Mouse (Mus musculus) NIH3T3 (cell line): ENCODE results near the gene Nme1.
A peak's percentile ranks its signal among the peaks of the same experiment; 100 is the strongest.

Experiments
- DNase-seq: peaks from one replicate; pipeline ENCODE4 v3.0.0-alpha.2; 2012; ENCODE audit warnings: low read depth

Nme1 gene

GRCm38 (mm10) chr11:93968005-93968847, at the start of gene Nme1, which contains the start of gene Gm20390:
Nme1 (minus strand) TSS chr11:93968521.
Gm20390 (minus strand) TSS chr11:93968293.
- DNase-seq, result peak; percentile 99

- DNase-seq, result no peak
Observed at GRCm38 (mm10) chr11:94003346-94003745, 35.0 kb upstream of the Nme1 start.

- DNase-seq, result peak; percentile 4
Observed at GRCm38 (mm10) chr11:93999276-93999675, 31.0 kb upstream of the Nme1 start.

GRCm38 (mm10) chr11:93997141-93997775, 28.9 kb upstream of the Nme1 start:
- DNase-seq, result peak; percentile 62

- DNase-seq, result peak; percentile 60
Observed at GRCm38 (mm10) chr11:93996306-93997140, 28.2 kb upstream of the Nme1 start.

GRCm38 (mm10) chr11:93995720-93996305, 27.5 kb upstream of the Nme1 start, which contains the start of gene Spag9:
Spag9 (plus strand) TSS chr11:93996091.
- DNase-seq, result peak; percentile 98

- peak; percentile 97 for DNase-seq
Observed at GRCm38 (mm10) chr11:93995111-93995719, 26.9 kb upstream of the Nme1 start.

- DNase-seq, result no peak
Observed at GRCm38 (mm10) chr11:93994531-93994930, 26.2 kb upstream of the Nme1 start.

GRCm38 (mm10) chr11:93988328-93989062, 20.2 kb upstream of the Nme1 start:
- peak; percentile 81 for DNase-seq

- peak; percentile 12 for DNase-seq
Observed at GRCm38 (mm10) chr11:93987625-93988327, 19.5 kb upstream of the Nme1 start.

GRCm38 (mm10) chr11:93987026-93987425, 18.7 kb upstream of the Nme1 start:
- DNase-seq, result no peak

- DNase-seq, result peak; percentile 27
Observed at GRCm38 (mm10) chr11:93986298-93986697, 18.0 kb upstream of the Nme1 start.

- no peak for DNase-seq
Observed at GRCm38 (mm10) chr11:93985265-93985664, 16.9 kb upstream of the Nme1 start.

- DNase-seq, result no peak
Observed at GRCm38 (mm10) chr11:93984619-93985018, 16.3 kb upstream of the Nme1 start.

- peak; percentile 48 for DNase-seq
Observed at GRCm38 (mm10) chr11:93979502-93980049, 11.3 kb upstream of the Nme1 start.

GRCm38 (mm10) chr11:93972951-93973350, 4.6 kb upstream of the Nme1 start:
- no peak for DNase-seq

- no peak for DNase-seq
Observed at GRCm38 (mm10) chr11:93969799-93970198, 1.5 kb upstream of the Nme1 start.

GRCm38 (mm10) chr11:93969171-93969570, 850 bp upstream of the Nme1 start:
- no peak for DNase-seq

- DNase-seq, result no peak
Observed at GRCm38 (mm10) chr11:93968848-93969128, 467 bp upstream of the Nme1 start.

- no peak for DNase-seq
Observed at GRCm38 (mm10) chr11:93967381-93967780, 940 bp downstream of the Nme1 start.
